Mouse (Mus musculus) cerebellum, adult 9-10 months (tissue): ENCODE results near the gene Src.
"Not testable (repeated sequence)": the region's sequence is repeated elsewhere in the genome, so short reads cannot be mapped to it uniquely, and the experiment has no call there.

Source experiments
- DNase-seq: peaks from one replicate; pipeline ENCODE4 v3.0.0; 2022

The Src gene

GRCm38 (mm10) chr2:157418206-157418605 lies at the start of gene Src:
TSS of gene Src (plus strand) at chr2:157418444.
- DNase-seq: no peak

DNA sequence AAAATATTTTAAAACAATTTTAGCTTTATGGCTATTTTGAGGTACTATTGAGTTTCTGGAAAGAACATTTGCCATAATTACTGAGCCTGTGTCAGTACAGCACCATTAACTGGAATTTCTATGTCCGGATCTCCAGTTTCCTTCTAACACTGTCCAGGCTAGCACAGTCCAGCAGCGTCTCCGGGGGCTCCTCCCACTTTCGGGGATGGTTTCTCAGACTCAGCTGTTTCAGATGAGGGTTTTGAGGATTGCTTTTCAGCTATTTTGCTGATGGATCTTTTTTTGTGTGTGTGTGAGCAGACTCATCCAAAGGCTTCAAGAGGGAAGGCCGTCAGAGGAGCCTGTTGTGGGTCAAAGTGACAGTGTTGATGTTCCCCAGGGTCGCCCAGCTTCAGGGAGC lies 46.5 kb upstream of the Src start:
- no peak for DNase-seq

GRCm38 (mm10) chr2:157373681-157374080 lies 44.6 kb upstream of the Src start:
- DNase-seq: no peak

GRCm38 (mm10) chr2:157375051-157375450 lies 43.2 kb upstream of the Src start:
- no peak for DNase-seq

DNA sequence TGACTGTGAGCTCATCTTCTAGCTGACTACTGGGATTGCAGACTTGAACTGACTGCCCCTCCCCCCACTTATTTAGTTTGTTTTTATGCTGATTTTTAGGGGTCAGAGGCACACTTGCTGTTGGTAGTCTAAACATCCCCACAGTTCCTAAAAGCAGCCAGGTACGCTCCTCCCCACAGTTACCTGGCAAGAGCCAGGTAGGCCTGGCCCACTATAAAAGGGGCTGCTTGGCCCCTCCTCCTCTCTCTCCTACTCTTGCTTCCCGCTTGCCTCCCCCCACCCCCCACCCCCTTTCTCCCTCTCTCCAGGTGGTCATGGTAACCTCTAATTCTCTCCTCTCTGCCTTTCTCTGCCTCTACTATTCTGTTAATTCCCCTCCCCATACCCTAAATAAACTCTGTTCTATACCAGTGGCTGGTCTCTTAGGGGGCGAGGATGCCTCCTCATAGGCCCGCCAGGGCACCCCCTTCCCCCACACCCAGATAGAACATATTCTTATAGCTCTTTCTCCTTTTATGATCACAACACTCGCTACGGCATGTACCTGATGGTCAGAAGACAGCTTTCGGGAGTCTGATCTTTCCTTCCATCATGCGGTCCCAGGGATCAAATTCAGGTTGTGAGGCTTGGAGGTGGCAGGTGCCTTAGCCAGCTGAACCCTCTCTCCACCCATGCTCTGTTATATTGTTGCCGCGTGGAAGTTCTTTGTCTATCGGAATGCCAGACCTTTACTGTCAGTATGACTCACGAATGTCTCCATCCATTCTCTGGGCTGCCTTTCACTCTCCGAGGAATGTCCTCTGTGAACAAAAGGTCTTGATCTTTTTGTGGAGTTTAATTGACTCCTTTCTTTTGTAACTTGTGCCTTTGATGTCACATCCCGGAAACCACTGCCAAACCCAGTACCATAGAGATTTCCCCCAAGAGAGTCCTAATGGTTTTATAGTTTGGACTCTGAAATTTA lies 42.2 kb upstream of the Src start:
- no peak for DNase-seq

DNA sequence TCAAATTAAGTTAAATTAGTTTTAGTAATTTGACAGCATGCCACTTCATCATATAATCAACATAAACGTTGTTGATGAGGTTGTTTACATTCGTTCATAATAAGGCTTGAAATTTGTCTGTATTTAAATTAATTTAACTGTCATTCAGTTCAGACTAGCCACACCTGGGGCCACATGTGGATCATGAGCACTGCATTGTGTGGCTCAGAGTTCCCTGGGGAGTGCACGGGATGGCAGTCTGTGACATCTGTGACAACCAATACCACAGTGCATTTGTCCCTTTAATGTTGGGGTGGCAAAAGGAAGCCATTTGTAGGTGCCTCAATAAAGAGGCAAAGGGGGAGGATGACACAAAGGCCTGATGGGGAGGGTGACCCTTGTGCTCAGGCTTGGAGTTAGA lies 41.2 kb upstream of the Src start:
- DNase-seq: no peak

DNA sequence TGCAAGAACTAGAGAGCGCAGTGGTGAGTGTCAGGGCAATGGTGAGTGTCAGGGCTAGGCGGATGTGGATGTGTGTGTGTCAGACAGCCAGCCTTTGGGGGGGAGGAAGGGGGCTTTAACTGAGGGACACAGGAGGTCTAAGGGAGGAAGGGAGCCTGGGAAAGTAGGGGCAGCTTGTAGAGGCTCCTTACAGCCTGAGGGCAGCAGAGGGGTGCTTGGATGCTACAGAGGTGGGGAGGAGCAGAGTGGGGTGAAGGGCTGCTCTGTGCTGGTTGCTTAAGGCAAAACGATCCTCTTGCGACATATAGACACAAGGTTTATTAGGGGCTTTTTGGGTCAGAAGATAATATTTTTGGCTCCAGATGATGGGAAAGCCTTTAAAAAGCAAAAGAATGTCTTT lies 33.4 kb upstream of the Src start:
- DNase-seq: no peak

DNA sequence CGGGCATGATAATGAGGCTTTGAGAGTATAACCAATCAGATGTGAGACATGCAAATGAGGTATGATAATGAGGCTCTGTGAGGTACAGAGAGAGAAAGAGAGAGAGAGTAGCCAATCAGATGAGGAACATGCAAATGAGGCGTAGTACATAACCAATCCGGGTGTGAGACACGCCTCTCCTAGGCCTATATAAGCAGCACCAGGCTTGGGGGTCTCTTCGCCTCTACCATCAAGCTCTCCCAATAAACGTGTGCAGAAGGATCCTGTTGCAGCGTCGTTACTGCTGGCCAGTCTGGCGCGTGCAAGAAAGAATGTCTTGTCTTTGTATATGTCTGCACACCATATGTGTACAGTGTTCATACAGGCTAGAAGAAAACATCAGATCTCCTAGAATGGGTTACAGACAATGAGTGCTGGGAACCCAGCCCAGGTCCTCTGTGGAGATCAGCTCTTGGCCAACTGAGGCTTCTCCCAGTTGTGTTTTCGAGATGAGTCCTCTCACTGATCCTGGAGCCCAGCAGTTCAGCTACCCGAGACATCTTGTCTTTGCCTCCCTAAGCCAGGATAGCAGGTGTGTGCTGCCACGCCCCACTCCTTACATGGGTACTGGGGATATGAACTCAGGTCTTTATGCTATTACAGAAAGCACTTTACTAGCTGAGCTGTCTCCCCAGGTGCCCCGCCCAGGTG lies 29.2 kb upstream of the Src start:
- not testable (repeated sequence) for DNase-seq

- no peak for DNase-seq
Measured at GRCm38 (mm10) chr2:157389591-157389921, 28.7 kb upstream of the Src start.

DNA sequence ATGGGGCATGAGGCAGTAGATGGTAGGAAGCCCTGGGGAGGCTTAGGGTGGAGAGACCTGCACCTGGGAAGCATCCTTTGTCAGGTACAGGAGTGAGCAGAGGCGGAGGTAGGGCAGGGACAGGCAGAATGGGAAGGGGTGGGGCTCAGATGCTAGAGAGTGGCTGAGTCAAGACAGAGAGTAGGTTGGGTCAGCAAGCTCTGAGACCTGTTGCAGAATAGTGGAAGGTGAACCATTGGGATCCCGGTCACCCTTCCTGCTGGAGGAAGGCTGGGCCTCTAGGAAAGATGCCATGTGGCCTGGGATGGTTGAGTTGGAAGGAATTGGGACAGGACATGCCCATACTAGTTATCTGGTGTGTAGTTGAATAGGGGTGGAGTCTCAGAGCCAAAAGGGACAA lies 25.9 kb upstream of the Src start:
- no peak for DNase-seq

DNA sequence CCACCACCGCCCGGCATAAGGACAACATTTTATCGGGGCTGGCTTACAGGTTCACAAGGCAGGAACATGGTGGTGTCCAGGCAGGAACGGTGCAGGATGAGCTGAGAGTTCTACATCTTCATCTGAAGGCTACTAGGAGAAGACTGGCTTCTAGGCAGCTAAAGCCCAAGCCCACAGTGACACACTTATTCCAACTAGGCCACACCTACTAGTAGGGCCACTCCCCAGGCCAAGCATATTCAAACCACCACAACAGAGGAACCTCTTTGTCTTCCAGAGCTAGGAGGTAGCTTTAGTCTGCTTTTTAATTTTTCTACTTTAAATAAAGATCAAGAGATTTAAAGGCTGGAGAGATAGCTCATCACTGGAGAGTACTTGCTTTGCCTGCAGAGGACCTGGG lies 24.7 kb upstream of the Src start:
- no peak for DNase-seq

DNA sequence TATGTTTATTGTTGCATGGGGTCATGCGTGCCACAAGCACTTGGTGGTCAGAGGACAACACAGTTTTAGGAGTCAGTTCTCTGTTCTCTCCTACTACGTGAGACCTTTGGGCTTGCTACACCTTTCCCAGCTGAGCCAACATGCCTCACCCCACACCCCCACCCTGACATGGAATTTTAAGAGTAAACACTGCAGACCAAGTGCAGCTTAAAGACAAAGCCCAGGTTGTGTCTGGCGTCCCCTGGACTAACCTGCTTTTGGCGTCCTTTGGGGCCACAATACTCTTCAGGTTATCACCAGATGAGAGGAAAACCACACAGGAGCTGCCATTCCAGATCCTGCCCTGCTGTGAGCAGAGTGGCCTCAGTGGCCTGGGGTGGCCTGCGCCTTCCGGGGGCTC lies 23.4 kb upstream of the Src start:
- DNase-seq: no peak

DNA sequence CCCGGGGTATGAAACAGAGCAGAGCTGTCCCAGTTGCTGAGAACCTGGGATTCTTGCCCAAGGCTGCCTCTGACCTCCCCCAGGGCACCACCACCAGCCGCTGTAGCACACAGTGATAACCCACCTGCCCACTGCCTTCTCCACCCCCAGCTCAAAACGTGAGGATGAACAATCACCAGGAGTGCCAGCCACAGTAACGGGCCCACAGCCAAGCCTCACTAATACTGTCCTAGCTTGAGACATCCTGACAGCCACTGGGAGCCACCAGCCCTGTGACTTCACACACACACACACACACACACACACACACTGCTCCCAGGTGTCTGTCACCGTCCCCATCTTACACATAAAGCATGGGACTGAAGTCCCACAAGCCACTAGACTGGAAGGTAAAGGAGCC lies 22.9 kb upstream of the Src start:
- DNase-seq: no peak

DNA sequence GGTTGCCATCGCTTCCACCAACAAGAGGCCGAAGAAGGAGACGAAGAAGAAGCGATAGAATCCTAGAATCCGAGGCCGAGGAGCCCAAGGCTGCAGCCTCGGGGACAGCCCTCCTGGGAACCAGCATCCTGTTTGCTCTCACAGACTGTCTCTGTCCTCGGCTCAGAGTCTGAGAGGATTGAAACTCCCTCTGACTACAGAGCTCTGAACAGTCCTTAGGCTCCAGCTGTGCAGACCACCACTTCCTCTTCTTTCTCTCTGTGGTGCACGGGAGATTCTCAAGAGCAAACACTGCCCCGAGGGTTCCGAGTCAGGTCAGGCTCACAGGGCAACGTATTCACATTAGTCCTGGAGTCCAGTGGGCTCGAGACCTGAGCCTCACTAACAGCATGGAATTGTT lies 22.3 kb upstream of the Src start:
- no peak for DNase-seq

DNA sequence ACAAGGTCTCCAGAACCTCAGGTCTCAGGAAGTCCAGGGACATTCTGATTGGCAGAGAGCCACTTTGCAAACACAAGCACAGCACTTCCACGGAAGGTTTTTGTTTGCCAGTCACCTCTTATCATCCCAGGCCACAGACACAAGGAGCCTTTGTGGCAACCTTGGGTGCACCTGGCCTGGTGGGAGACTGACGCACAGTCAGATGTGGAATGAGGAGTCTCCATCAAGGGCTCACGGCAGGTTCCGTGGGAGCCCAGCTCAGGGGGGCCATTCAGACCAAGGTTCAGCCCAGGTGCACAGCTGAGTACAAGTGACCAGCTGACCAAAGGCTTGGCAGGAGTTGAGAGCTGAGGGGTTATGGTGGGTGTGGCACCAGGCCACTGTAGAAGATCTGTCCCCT lies 20.9 kb upstream of the Src start:
- no peak for DNase-seq

DNA sequence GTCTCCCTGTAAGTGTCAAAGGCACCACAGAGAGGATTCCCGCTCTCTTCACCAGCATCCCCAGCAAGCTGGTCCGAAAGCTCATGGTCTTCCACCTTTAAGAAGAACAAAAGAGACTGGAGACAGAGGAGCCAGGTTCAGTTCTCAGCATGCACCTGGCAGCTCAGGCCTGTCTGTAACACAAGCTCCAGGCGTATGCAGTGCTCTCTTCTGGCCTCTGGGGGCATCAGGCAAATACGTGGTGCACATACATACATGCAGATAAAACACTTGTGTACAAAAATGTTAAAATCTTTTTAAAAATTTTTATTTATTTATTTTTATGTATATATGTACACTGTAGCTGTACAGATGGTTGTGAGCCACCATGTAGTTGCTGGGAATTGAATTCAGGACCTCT lies 19.7 kb upstream of the Src start:
- DNase-seq: no peak

DNA sequence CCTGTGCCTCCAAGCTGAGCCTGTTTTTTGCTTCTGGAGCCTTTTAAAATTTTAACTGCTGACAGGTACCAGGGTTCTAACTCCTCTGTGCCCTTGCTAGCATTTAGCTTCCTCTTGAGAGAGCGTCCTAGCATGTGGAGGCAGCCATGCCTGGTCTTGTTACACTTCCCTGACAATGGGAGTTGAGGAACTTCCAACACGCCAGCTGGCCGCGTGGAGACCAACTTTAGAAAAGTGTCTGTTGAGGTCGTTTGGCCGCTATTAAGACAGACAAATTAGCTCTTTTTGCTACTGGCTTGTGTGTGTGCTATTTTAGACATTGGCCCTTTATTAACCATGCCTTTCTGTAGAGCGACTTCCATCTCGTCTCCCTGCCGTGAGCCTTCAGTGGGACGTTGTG lies 18.4 kb upstream of the Src start:
- DNase-seq: no peak

- no peak for DNase-seq
Measured at GRCm38 (mm10) chr2:157400491-157400890, 17.8 kb upstream of the Src start.

DNA sequence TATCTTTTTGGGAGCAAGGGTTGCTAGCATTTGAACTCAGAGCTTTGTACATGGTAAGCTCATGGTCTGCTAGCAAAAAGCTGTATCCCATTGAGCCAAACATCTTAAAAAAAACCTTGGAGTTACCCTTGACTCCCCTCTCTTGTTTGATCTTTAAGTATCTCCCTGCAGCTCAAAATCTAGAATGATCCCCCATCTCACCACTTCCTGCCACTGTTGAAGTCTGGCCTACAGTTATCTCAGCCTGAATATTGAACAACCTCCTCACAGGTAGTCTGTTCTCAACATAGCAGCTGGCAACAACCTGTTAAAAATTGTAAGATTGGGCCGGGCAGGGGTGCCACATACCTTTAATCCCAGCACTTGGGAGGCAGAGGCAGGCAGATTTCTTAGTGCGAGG lies 17.0 kb upstream of the Src start:
- DNase-seq: no peak

- DNase-seq: no peak
Measured at GRCm38 (mm10) chr2:157407596-157407995, 10.6 kb upstream of the Src start.

GRCm38 (mm10) chr2:157409793-157410533 lies 8.3 kb upstream of the Src start:
- no peak for DNase-seq

GRCm38 (mm10) chr2:157411151-157411693 lies 7.0 kb upstream of the Src start:
- DNase-seq: no peak

- DNase-seq: no peak
Measured at GRCm38 (mm10) chr2:157412497-157412896, 5.7 kb upstream of the Src start.

- DNase-seq: no peak
Measured at GRCm38 (mm10) chr2:157417229-157417628, 1.0 kb upstream of the Src start.
